Comparison of ENCODE assay signal across 8 mouse cellular contexts in the genomic region with DNA sequence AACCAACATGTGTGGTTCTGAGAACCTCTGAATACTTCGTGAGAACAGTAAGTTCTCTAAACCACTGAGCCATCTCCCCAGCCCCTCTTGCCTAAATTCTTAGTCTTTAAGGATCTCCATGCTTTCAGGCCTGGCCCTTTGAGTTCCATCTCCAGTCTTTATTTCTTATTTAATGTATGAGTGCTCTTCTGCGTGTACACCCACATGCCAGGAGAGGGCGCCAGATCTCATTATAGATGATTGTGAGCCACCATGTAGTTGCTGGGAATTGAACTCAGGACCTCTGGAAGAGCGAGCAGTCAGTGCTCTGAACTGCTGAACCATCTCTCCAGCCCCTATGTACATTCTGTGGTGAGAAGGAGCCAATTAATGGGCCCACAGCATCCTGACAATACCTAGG. TPM values are rescaled to one million over a fixed set of nuclear protein-coding genes. Genes with fewer than 3 reads are reported as not detected.
DNase-seq lines count a peak whose midpoint lies in the region; ATAC-seq and TF ChIP-seq lines count a peak whose summit lies in the region.

No protein-coding gene starts in this region.

- H3K36me3 ChIP-seq in limb, embryonic 13.5 days, result peaks cover 40% of the 10 kb centered on the region
- peaks cover 10% of the 10 kb centered on the region for H3K36me3 ChIP-seq in heart, embryonic 11.5 days (ENCODE audit: control insufficient read depth, insufficient read depth, low read length)

- no peak overlapping the region for H3K4me3 ChIP-seq in gastrocnemius, adult 2 months
- no peak overlapping the region for H3K4me3 ChIP-seq in limb, embryonic 13.5 days
- H3K4me3 ChIP-seq in heart, embryonic 11.5 days (ENCODE audit: low read depth, low read length), result no peak overlapping the region

- 64% methylated on average over 4 of the region's 4 CpGs for WGBS in limb, embryonic 13.5 days
- WGBS in heart, embryonic 11.5 days (ENCODE audit: insufficient replicate concordance), result 59% methylated on average over 4 of the region's 4 CpGs

- H3K4me1 ChIP-seq in limb, embryonic 13.5 days, result peaks cover 28% of the 10 kb centered on the region
- H3K4me1 ChIP-seq in heart, embryonic 11.5 days (ENCODE audit: control insufficient read depth, insufficient read depth, low read length), result peaks cover 11% of the 10 kb centered on the region

- no peak for ATAC-seq in limb, embryonic 13.5 days (ENCODE audit: low FRiP score, low read depth)
- no peak for ATAC-seq in heart, embryonic 11.5 days (replicated peaks; ENCODE audit: insufficient number of reproducible peaks, low FRiP score, low TSS enrichment)

- no peak overlapping the region for H3K27ac ChIP-seq in gastrocnemius, adult 2 months
- no peak overlapping the region for H3K27ac ChIP-seq in limb, embryonic 13.5 days
- H3K27ac ChIP-seq in heart, embryonic 11.5 days (ENCODE audit: low read depth, low read length), result no peak overlapping the region

- H3K9me3 ChIP-seq in limb, embryonic 13.5 days, result no peaks in the 10 kb centered on the region
- no peaks in the 10 kb centered on the region for H3K9me3 ChIP-seq in heart, embryonic 11.5 days (replicated peaks; ENCODE audit: control insufficient read depth, low read length)

- intact Hi-C loops in gastrocnemius, adult 2 months (cut with DNase I), result no loop called here

- no peaks in the 10 kb centered on the region for H3K27me3 ChIP-seq in limb, embryonic 13.5 days
- no peaks in the 10 kb centered on the region for H3K27me3 ChIP-seq in heart, embryonic 11.5 days (ENCODE audit: control insufficient read depth, insufficient read depth, low read length)

- peak; percentile 64 for TF ChIP-seq CTCF in gastrocnemius, adult 2 months (IDR thresholded peaks at IDR 0.05)

- no peak overlapping the region for H3K9ac ChIP-seq in limb, embryonic 13.5 days
- H3K9ac ChIP-seq in heart, embryonic 11.5 days (ENCODE audit: low read depth, low read length), result no peak overlapping the region

- peak overlapping the region; percentile 98 for H3K4me2 ChIP-seq in limb, embryonic 13.5 days (replicated peaks)
- no peak overlapping the region for H3K4me2 ChIP-seq in heart, embryonic 11.5 days

- no peak for DNase-seq in gastrocnemius, adult 2 months
- DNase-seq in gastrocnemius, postnatal 10 days, result no peak
- DNase-seq in B cell, adult 2 months, result peak; percentile 75 to 78
- DNase-seq in ZHBTc4 (ENCODE audit: low read depth, low spot score), result peak; percentile 77
- peak; percentile 59 for DNase-seq in thymus, postnatal 25 days
- DNase-seq in left cerebral cortex, adult 8-10 months (ENCODE audit: low spot score in 2 of 2), result no peak

RNA-seq across cellular contexts. Expression of a gene that starts 2.1 kb away (rescaled TPM):
- 10 to 100 TPM; 31.2 to 34.7 TPM for total RNA-seq in gastrocnemius, adult 2 months (2021)
- 10 to 100 TPM; 32.7 to 36.9 TPM for total RNA-seq in gastrocnemius, postnatal 10 days (2021)
- 120 and 124 TPM in 2 replicates for polyA plus RNA-seq in limb, embryonic 13.5 days (2015; fragmentation: Nextera tagmentation; extraction: Ambion mirVana)
- total RNA-seq in left cerebral cortex, adult 8-10 months (2022), result 10 to 100 TPM; 20.4 to 29.5 (median 26.9) TPM
- 51.1 and 53.7 TPM in 2 replicates for polyA plus RNA-seq in heart, embryonic 11.5 days (2014; fragmentation: Nextera tagmentation; extraction: Ambion mirVana)

RNA-seq across cellular contexts. Expression of a gene that starts 2.1 kb away (rescaled TPM):
- total RNA-seq in gastrocnemius, adult 2 months (2021), result 1 to 10 TPM; 4.9 to 7.2 TPM
- total RNA-seq in gastrocnemius, postnatal 10 days (2021), result 1 to 10 TPM; 4.9 to 5.6 TPM
- 16.9 and 18.0 TPM in 2 replicates for polyA plus RNA-seq in limb, embryonic 13.5 days (2015; fragmentation: Nextera tagmentation; extraction: Ambion mirVana)
- total RNA-seq in left cerebral cortex, adult 8-10 months (2022), result 10 to 100 TPM; 12.3 to 18.9 (median 14.4) TPM
- polyA plus RNA-seq in heart, embryonic 11.5 days (2014; fragmentation: Nextera tagmentation; extraction: Ambion mirVana), result 11.3 and 12.8 TPM in 2 replicates

RNA-seq across cellular contexts. Expression of a gene that starts 39.7 kb away (rescaled TPM):
- total RNA-seq in gastrocnemius, adult 2 months (2021), result 10 to 100 TPM; 34.9 to 35.7 TPM
- total RNA-seq in gastrocnemius, postnatal 10 days (2021), result 10 to 100 TPM; 44.3 to 44.9 TPM
- polyA plus RNA-seq in limb, embryonic 13.5 days (2015; fragmentation: Nextera tagmentation; extraction: Ambion mirVana), result 118 and 119 TPM in 2 replicates
- total RNA-seq in left cerebral cortex, adult 8-10 months (2022), result 10 to 100 TPM; 43.2 to 54.3 (median 49.8) TPM
- polyA plus RNA-seq in heart, embryonic 11.5 days (2014; fragmentation: Nextera tagmentation; extraction: Ambion mirVana), result 88.6 and 98.2 TPM in 2 replicates

RNA-seq across cellular contexts. Expression of a gene that starts 39.8 kb away (rescaled TPM):
- total RNA-seq in gastrocnemius, adult 2 months (2021), result 10 to 100 TPM; 29.1 to 32.6 TPM
- 10 to 100 TPM; 30.7 TPM for total RNA-seq in gastrocnemius, postnatal 10 days (2021)
- polyA plus RNA-seq in limb, embryonic 13.5 days (2015; fragmentation: Nextera tagmentation; extraction: Ambion mirVana), result 22.8 and 28.0 TPM in 2 replicates
- 10 to 100 TPM; 89.4 to 92.6 (median 91.1) TPM for total RNA-seq in left cerebral cortex, adult 8-10 months (2022)
- polyA plus RNA-seq in heart, embryonic 11.5 days (2014; fragmentation: Nextera tagmentation; extraction: Ambion mirVana), result 31.8 and 38.4 TPM in 2 replicates

RNA-seq across cellular contexts. Expression of a gene that starts 39.8 kb away (rescaled TPM):
- total RNA-seq in gastrocnemius, adult 2 months (2021), result 100 to 1,000 TPM in 1 of 2 experiments, 10 to 100 TPM in 1; 94.7 to 125 TPM
- 10 to 100 TPM; 79.7 to 99.0 TPM for total RNA-seq in gastrocnemius, postnatal 10 days (2021)
- polyA plus RNA-seq in limb, embryonic 13.5 days (2015; fragmentation: Nextera tagmentation; extraction: Ambion mirVana), result 75.6 and 78.3 TPM in 2 replicates
- total RNA-seq in left cerebral cortex, adult 8-10 months (2022), result 100 to 1,000 TPM; 149 to 211 (median 162) TPM
- polyA plus RNA-seq in heart, embryonic 11.5 days (2014; fragmentation: Nextera tagmentation; extraction: Ambion mirVana), result 69.0 and 71.5 TPM in 2 replicates

Comparison
In these comparisons a context has a peak if more than half of its experiments do, and no peak if none do; other contexts are left out.
1. DNase-seq: peak in B cell, adult 2 months (2 of 2), ZHBTc4 (single experiment) and thymus, postnatal 25 days (single experiment); none in gastrocnemius, adult 2 months (single experiment), gastrocnemius, postnatal 10 days (single experiment) and left cerebral cortex, adult 8-10 months (0 of 2).